Mouse (Mus musculus): ENCODE data around the gene Rnf144a.

- no peak for TF ChIP-seq CTCF (IDR thresholded peaks at IDR 0.05; ENCODE audit: borderline replicate concordance, insufficient read depth, low read length)
- TF ChIP-seq POLR2A (IDR thresholded peaks at IDR 0.05; ENCODE audit: low read depth, low read length) = no peak
Measured at GRCm38 (mm10) chr12:26386947-26387346, 28.1 kb downstream of the Rnf144a start.

Data from embryonic fibroblast, embryonic 13.5 days (primary cell).